Mouse (Mus musculus) hindbrain, embryonic 16.5 days (tissue): ENCODE measurements around the gene Trim9. TPM values are rescaled to one million over a fixed set of nuclear protein-coding genes. Genes with fewer than 3 reads are reported as not detected.

Experiments used
- ATAC-seq: fragments of 200-750 bp; cut with Nextera tagmentation; 2 replicates; pipeline ENCODE4 v1.8.0; 2017; ENCODE audit warnings: moderate TSS enrichment, moderate library complexity
- H3K27ac ChIP-seq: fragments of 300-500 bp; sonication (generic); 2 replicates; pipeline ENCODE4 v1.5.1; 2014; ENCODE audit warnings: low read depth, mild to moderate bottlenecking, control low read depth, low read length, moderate library complexity
- H3K27me3 ChIP-seq: fragments of 300-500 bp; sonication (generic); replicated peaks from 2 replicates; pipeline ENCODE4 v1.6.1; 2014; ENCODE audit warnings: low read length; ENCODE audit not compliant: control insufficient read depth, insufficient read depth
- H3K36me3 ChIP-seq: fragments of 300-500 bp; sonication (generic); 2 replicates; pipeline ENCODE4 v1.6.1; 2014; ENCODE audit warnings: mild to moderate bottlenecking, low read length, moderate library complexity, mixed read lengths; ENCODE audit not compliant: control insufficient read depth, insufficient read depth
- H3K4me1 ChIP-seq: fragments of 300-500 bp; sonication (generic); 2 replicates; pipeline ENCODE4 v1.6.1; 2014; ENCODE audit warnings: low read depth, low read length; ENCODE audit not compliant: control insufficient read depth, insufficient read depth
- H3K4me2 ChIP-seq: fragments of 300-500 bp; sonication (generic); 2 replicates; pipeline ENCODE4 v1.6.1; 2014; ENCODE audit warnings: mild to moderate bottlenecking, low read length, control low read depth, moderate library complexity
- H3K4me3 ChIP-seq: fragments of 300-500 bp; sonication (generic); 2 replicates; pipeline ENCODE4 v1.5.1; 2014; ENCODE audit warnings: mild to moderate bottlenecking, low read length, control low read depth, moderate library complexity
- H3K9ac ChIP-seq: fragments of 300-500 bp; sonication (generic); 2 replicates; pipeline ENCODE4 v1.6.1; 2014; ENCODE audit warnings: low read depth, mild to moderate bottlenecking, control low read depth, low read length, moderate library complexity
- H3K9me3 ChIP-seq: fragments of 300-500 bp; sonication (generic); 2 replicates; pipeline ENCODE4 v1.6.1; 2014; ENCODE audit warnings: mild to moderate bottlenecking, low read length, moderate library complexity; ENCODE audit not compliant: control insufficient read depth
- WGBS: fragments of 180-500 bp; shearing (Covaris S2); extraction: QIAGEN DNeasy Blood & Tissue Kit; methylation state at CpG from one replicate; pipeline ENCODE4 v1.1.7; 2014; 5-methylcytosine and 5-hydroxymethylcytosine counted together
- polyA plus RNA-seq: library from polyadenylated mRNA; unstranded; fragments of >200 nt; fragmentation: Nextera tagmentation; extraction: Ambion mirVana; gene quantifications from 2 replicates; pipeline ENCODE4 v1.2.1, GENCODE M21; 2015

Trim9 gene
- polyA plus RNA-seq, 1 experiment from 2014 or later: 98.0 TPM

DNA sequence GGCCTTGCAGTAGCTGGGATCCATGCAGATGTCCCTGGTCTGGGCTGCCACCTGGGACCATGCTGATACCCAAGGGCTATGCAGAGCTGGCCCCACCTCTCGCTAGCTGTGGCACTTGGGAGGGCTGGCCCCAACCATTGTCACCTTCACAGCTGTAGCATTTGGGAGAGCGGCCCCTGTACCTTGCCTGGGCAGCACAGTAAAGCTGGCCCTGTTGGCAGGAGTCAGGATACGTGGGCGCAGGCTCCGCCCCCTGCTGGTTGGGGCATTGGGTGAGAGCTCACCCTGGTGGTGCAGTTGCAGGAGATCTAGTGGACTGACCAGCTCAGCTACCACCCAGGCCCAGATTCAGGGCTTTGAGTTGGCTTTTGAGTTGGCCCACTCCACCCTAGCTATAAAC lies 12.9 kb upstream of the Trim9 start:
- no peak overlapping the region for H3K4me3 ChIP-seq
- no peak overlapping the region for H3K27ac ChIP-seq
- no peaks in the 10 kb centered on the region for H3K4me1 ChIP-seq
- peak; percentile 42; the same call in 1 of the 2 replicates for ATAC-seq
- no peaks in the 10 kb centered on the region for H3K9me3 ChIP-seq
- no peak overlapping the region for H3K4me2 ChIP-seq
- H3K36me3 ChIP-seq: no peaks in the 10 kb centered on the region
- no peak overlapping the region for H3K9ac ChIP-seq
- no peaks in the 10 kb centered on the region for H3K27me3 ChIP-seq
- WGBS: 86% methylated on average over 5 of the region's 5 CpGs

DNA sequence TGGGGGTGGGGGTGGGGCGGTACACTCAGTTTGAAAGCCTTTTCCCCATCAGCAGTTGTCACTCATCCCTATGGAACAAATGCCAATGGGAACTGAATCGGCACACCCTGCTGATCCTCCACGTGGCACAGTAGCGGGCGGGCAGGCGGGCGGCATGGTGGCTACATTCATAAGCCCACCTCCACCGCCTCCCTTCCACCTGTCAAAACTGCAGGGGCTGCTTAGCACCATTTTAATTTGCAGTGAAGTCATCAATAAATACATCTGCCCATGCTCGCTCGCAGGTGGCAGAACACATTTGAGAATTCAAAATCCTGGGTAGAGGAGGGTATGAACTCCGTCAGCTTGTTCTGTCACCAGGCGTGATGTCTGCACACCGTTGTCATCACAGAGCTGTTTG lies 12.0 kb upstream of the Trim9 start:
- Histone ChIP-seq H3K4me3 (no peak overlapping the region), H3K27ac (no peak overlapping the region), H3K36me3 (no peaks in the 10 kb centered on the region), H3K27me3 (no peaks in the 10 kb centered on the region), H3K4me2 (peak overlapping the region; percentile 48), H3K9ac (no peak overlapping the region), H3K4me1 (no peaks in the 10 kb centered on the region), H3K9me3 (no peaks in the 10 kb centered on the region)
- WGBS: 47% methylated on average over 13 of the region's 13 CpGs
- ATAC-seq: peak; percentile 58; the same call in 1 of the 2 replicates

DNA sequence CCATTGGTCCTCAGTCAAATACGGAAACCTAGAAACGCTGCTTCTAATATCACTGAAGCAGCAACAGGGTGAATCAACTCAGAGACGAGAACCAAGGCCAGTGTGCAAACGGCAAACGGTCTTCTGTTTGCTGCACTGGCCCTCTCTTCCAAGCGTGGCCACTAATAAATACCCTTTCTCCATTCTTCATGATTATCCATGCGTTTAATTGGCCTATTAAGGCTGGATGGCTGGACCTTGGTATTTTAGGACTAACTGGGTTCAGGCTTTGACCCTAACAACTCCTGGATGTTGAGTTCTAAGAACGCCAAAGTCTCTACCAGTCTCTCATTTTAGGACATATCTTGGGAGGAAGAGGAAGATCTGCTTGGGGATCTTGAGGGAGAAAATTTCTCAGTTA lies 7.5 kb upstream of the Trim9 start:
- 39% methylated on average over 8 of the region's 8 CpGs for WGBS
- ATAC-seq: no peak

DNA sequence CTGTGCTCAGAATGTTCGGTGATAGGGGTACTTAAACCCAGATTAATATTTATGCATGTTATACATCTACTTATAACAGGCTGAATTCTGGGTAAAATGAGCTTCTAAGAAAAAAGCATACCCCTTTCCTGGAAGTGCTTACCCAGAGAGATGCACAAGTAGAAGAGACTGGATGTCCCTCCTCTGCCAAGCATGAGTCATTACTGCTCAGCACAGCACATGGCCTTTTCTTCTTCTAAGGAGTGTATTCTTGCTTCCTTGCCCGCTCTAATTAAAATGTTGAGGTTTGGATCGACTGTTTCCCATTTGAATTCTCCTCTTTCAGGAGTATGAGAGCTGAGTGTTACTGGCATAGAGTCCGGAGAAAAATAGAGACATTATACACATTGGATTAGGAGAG lies 3.1 kb upstream of the Trim9 start:
- H3K4me2 ChIP-seq: no peak overlapping the region
- no peak overlapping the region for H3K4me3 ChIP-seq
- H3K9me3 ChIP-seq: no peaks in the 10 kb centered on the region
- H3K36me3 ChIP-seq: no peaks in the 10 kb centered on the region
- no peak overlapping the region for H3K9ac ChIP-seq
- no peak for ATAC-seq
- no peak overlapping the region for H3K27ac ChIP-seq
- 72% methylated on average over 4 of the region's 4 CpGs for WGBS
- peaks cover 9% of the 10 kb centered on the region; the same call in 1 of the 2 replicates for H3K4me1 ChIP-seq
- H3K27me3 ChIP-seq: no peaks in the 10 kb centered on the region

More for the DNA sequence above, 7.5 kb upstream of the Trim9 start:
- H3K36me3 ChIP-seq: no peaks in the 10 kb centered on the region
- H3K9ac ChIP-seq: no peak overlapping the region
- H3K27me3 ChIP-seq: no peaks in the 10 kb centered on the region
- H3K4me2 ChIP-seq: no peak overlapping the region
- H3K4me1 ChIP-seq: no peaks in the 10 kb centered on the region
- H3K27ac ChIP-seq: no peak overlapping the region
- no peaks in the 10 kb centered on the region for H3K9me3 ChIP-seq
- H3K4me3 ChIP-seq: no peak overlapping the region

DNA sequence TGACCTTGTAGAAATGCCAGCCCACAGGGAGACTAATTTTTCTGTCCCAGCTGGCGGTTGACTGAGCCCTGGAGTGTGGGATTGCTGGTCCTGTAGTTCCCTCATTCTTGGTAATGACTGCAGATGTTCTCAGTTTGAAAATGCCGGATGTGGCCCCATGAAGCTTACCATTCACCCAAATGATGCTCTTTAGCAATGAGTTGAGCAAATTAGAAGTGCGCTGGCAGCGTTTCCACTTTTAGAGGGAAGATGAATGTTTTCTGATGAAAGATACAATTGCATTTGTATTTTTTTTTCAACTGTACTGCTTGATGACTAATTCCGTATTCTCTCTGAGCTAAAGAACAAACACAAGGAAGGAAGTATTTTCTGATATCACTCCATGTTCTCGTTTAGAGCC lies 2.4 kb upstream of the Trim9 start:
- H3K4me2 ChIP-seq: no peak overlapping the region
- no peak overlapping the region for H3K4me3 ChIP-seq
- no peak overlapping the region for H3K27ac ChIP-seq
- 73% methylated on average over 6 of the region's 6 CpGs for WGBS
- H3K9me3 ChIP-seq: no peaks in the 10 kb centered on the region
- no peaks in the 10 kb centered on the region for H3K36me3 ChIP-seq
- peaks cover 9% of the 10 kb centered on the region; the same call in 1 of the 2 replicates for H3K4me1 ChIP-seq
- no peak overlapping the region for H3K9ac ChIP-seq
- no peaks in the 10 kb centered on the region for H3K27me3 ChIP-seq
- ATAC-seq: no peak

DNA sequence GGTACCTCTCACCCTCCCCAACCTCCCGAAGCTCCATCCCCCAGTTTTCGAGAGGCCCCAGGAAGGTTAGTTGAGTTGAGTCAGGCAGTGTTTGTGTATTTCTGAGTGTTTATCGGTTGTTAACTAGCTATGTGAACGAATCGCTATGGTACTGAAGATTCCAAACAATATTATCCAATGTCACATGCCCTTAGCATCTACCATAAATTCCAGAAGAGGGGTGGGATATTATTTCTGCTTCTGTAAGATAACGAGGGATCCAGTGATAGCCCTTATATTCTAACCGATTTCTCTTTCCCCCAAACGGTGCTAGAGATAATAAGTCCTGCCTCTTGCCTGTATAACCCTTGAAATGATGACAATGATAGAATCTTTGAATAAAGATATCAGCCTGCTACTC lies 612 bp upstream of the Trim9 start:
- Histone ChIP-seq H3K9me3 (no peaks in the 10 kb centered on the region), H3K4me2 (peak overlapping the region; percentile 50), H3K4me1 (peaks cover 15% of the 10 kb centered on the region), H3K4me3 (peak overlapping the region; percentile 87), H3K36me3 (no peaks in the 10 kb centered on the region), H3K27ac (peak overlapping the region; percentile 98), H3K9ac (peak overlapping the region; percentile 93), H3K27me3 (no peaks in the 10 kb centered on the region)
- no peak for ATAC-seq
- 8% methylated on average over 8 of the region's 8 CpGs for WGBS

DNA sequence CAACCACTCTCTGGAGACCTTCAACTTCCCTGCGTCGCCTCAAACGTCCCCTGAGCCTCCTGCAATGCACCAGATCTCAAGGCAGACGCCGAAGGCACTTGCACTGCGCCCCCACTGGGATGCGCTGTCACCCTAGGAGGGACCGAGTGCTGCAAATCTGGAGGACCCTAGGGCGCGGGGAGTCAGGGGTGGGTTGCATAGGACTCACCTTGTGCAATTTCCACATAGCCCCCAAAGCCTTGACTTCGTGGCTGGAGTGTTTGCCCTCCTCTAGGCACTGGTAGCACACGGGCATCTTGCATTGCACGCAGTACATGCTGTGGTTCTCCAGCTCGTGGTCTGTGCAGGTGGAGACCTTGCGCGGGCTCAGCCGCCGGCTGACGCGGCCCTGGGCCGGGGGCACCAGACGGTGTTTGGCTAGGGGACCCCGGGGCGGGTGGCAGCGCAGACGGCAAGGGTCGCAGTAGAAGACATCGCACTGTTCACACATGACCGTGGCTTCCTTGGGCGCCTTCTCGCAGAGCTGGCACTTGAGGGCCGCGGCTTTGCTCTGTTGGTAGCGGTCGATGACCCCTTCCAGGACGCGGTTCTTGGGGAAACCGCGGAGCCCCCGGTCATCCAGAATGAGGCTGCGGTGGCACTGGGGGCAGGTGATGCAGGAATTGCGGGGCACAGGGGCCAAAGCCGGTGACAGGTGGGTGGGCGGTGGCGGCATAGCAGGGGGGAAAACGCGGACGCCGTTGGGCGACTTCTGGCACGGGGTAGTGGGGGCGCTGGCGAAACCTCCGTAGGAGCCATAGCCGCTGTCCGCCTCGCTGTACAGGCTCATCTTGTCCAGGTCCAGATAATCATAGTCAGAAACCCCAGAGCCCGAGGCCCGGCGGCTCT lies 1.0 kb downstream of the Trim9 start:
- H3K27me3 ChIP-seq: no peaks in the 10 kb centered on the region
- H3K4me1 ChIP-seq: peaks cover 15% of the 10 kb centered on the region
- H3K4me2 ChIP-seq: peak overlapping the region; percentile 50
- H3K4me3 ChIP-seq: peak overlapping the region; percentile 87
- WGBS: under 1% methylated on average over 56 of the region's 60 CpGs
- H3K27ac ChIP-seq: peak overlapping the region; percentile 98
- no peaks in the 10 kb centered on the region for H3K36me3 ChIP-seq
- peak; percentile 48 for ATAC-seq
- no peaks in the 10 kb centered on the region for H3K9me3 ChIP-seq
- peak overlapping the region; percentile 93 for H3K9ac ChIP-seq

DNA sequence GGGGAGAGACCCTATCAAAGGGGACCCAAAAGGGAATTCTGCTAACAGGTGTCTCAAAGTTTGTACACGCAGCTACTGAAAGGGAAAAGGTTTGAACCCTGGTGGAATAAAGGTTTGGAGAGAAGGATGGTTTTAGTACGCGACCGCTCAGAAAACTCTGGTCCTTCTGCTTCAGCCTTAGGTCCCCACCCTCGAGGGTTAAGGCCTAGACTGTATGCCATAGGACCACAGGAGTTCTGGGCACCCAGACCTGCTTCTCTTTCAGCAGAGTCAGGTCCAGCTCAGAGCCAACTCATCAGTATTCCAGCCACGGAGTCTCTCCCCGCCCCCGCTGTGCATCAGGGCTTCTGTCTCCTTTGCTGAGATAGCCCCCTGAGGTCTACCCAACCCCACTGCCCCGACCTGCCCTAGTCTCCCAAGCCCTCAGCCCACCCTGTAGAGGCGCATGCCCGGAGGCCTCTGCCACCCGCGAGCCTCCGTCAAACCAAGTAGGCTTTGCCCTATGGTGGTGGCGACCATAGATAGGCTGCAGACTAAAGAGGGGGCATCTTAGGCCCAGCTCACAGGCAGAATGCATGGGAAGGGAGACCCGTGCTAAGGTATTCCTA lies 1.8 kb downstream of the Trim9 start:
- Histone ChIP-seq H3K4me3 (peak overlapping the region; percentile 87), H3K27ac (peak overlapping the region; percentile 98), H3K4me1 (peaks cover 15% of the 10 kb centered on the region), H3K4me2 (peak overlapping the region; percentile 50), H3K9ac (peak overlapping the region; percentile 93), H3K9me3 (no peaks in the 10 kb centered on the region), H3K27me3 (no peaks in the 10 kb centered on the region), H3K36me3 (no peaks in the 10 kb centered on the region)
- ATAC-seq: peak; percentile 8
- WGBS: 21% methylated on average over 16 of the region's 16 CpGs

DNA sequence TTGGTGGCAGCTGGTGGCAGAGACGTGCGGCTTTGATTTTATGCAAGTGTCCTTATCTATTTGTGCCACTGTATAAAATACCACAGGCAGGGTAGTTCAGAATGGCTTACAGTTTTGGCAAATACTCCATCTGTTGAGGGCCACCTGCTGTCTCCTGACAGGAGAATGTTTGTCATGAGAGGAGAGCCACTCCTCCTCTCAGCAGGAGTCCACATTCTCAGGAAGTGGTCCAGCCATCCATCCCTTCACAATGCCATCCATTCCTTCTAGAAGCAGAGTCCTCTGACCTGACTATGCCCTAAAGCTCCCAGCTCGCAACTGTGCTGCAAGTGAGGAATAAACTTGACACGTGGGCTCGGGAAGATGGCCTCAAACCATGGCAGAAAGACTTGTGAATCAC lies 12.2 kb downstream of the Trim9 start:
- 0 out of 2 replicates have a peak, but pooled peaks have one; percentile 48 for ATAC-seq
- no peak overlapping the region for H3K4me3 ChIP-seq
- 0 out of 2 replicates have a peak overlapping the region, but pooled peaks have one; percentile 5 for H3K4me2 ChIP-seq
- 28% methylated on average over 5 of the region's 5 CpGs for WGBS
- no peak overlapping the region for H3K9ac ChIP-seq
- H3K36me3 ChIP-seq: no peaks in the 10 kb centered on the region; the same call in 1 of the 2 replicates
- no peaks in the 10 kb centered on the region for H3K9me3 ChIP-seq
- peaks cover 4% of the 10 kb centered on the region; the same call in 1 of the 2 replicates for H3K4me1 ChIP-seq
- H3K27me3 ChIP-seq: no peaks in the 10 kb centered on the region
- H3K27ac ChIP-seq: peak overlapping the region; percentile 39; the same call in 1 of the 2 replicates
